Mouse (Mus musculus) hindlimb bud, embryonic 11.5 days (tissue): ENCODE results near the gene Cdkn1c.

ENCODE experiments used
- DNase-seq: peaks from one replicate; pipeline ENCODE4 v3.0.0-alpha.2; 2012; ENCODE audit warnings: low read depth, low spot score; ENCODE audit errors: extremely low spot score

Gene Cdkn1c

DNA sequence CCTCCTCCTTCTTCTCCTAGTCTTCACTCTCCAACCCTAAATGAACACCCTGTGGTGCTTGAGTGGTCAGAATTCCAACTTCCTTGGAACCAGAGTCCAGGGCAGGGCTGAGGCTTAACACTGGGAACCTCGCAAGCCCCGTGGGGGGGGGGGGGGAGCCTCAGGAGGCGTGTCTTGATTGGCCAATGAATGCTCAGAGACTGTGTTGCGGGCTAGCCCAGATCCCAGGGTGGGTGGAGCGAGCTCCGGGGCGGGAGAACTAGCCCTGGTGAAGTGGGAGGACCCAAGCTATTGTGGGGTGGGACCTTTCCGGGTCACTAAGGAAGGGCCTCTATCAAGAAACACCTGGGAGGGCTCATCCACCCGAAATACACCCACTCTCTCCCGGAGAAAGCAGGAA is 14.0 kb upstream of the Cdkn1c start:
- no peak for DNase-seq

DNA sequence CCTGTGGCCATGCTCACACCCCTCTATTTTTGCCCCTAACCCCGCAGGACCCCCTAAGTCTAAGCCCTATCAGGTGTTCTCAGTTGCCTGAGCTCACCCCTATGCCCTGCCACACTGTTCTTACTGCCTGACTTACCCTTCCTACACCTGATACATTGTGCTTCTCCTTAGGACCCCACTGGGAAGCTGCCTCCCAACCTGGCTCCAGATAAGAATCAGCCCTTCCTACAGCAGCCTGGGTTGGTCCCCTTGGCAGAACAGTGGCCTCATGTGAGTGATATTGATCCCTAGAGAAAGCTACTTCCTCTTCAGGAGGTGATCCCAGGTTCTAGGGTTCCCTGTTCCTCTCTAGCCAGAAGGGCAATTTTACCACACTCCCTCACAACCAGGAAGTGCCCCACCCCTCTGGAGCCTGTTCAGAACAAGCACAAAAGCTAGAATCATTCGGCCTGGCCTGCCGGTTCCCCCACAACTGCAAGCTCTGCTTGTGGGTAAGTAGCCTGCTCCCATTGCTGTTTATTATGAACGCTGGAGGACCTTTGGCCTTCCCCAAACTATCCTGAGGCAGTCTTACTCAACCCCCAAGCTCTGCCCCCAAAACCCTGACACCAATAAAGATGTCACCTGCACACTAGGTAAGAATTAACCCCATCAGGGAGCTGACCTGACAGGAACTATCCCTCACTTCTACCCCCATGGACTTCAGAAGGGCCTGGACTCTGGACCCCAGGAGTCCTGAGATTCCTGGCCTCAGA is 12.7 kb upstream of the Cdkn1c start, which contains the start of gene Slc22a18:
Slc22a18 (plus strand) TSS at position 390 of the 755 bp plus-strand sequence.
- no peak for DNase-seq

DNA sequence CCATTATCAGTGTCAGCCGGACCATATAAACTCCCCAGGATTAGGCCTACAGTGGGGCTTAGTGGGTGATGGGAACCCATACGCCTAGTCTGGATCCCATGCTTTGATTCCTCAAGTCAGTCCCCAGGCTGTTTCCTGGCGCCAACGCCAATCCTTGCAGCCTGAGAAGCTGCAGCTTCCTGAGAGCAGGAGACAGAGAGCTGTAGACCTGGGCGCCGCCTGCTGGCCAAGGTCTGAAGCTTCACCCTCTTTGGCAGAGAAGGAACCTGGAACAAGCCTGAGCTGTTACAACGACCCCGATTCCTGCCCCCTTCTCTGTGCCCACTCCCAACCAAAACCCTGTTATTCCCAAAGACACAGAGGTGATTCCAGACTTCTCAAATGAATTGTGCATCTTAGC is 9.1 kb upstream of the Cdkn1c start:
- no peak for DNase-seq

DNA sequence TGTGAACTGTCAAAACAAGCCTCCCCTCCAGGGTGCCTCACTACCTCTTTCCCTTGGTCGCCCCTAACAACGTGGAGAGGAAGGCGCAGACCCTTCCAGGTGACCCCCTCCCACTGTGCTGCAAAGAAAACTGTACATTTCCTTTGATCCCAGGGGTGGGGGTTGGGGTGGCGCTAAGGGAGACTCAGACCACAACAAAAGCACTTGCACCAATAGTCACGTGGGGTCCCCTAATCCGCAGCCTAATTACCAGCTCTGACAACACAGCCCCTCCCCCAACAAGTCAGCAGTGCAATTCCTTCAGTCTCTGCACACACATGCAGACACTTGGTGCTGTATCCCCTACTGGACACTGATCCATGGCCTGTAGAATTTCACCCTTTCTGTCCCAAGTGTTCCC is 6.9 kb upstream of the Cdkn1c start:
- DNase-seq = no peak

DNA sequence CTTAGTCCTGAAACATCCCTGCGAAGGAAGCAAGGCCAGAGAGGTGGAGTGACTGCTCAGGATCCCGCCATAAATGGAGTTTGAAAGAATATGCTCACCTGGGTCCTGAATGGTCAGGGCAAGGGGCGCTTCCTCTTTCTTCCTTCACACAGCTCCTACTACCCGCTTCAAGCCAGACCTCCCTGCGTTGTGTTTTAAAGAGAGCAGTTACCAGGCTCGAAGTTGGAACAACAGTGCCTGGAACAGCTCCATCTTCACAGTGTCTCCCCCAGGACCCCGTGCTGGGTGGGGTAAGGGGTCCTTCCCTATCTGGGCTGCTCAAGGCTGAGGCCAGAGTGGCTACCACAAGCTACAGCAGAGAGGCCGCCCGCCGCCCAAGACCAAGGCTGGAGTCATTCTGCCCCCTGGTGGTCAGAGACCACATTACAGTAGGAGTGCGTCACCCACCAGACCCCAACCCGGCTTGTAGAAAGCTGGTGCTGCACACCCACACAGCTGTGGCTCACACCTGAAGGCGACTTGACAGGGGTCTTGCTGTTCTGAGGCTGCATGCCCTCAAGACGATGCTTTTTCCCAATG is 5.3 kb upstream of the Cdkn1c start:
- DNase-seq = no peak

DNA sequence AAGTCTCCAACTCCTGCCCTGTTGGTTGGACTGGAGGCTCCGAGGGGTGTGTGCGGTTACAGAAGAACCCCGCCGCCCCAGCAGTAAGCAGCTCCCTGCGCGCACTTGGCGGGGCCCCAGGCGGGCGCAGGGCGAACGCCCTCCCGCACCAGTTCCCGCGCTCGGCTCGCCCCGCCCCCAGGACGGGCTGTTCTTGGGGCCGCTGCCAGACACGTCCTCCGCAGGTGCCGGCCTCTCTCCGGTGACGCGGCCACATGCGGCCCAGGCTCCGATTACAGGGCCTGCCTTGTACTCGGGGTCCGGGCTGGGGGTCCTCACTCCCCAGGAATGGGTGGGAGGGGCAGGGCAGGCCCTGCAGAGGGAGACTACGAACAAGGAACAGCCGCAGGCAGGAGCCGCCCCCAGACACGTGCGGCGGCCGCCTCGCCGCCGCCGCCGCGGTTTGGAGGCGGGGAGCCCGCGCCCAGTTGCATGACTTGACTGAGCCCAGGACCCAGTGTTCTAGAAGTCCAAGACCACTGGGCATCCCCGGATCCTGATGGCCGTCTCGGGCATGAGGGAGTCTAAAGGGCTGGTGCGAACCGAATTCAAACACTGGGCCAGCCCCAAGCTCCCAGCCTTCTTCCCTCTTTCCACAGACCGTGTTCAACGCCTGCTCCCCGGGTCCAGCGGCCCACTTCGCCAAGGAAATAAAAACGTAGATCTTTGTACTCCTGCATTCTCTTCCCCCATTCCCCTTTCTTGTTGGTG is 4.1 kb upstream of the Cdkn1c start:
- no peak for DNase-seq

DNA sequence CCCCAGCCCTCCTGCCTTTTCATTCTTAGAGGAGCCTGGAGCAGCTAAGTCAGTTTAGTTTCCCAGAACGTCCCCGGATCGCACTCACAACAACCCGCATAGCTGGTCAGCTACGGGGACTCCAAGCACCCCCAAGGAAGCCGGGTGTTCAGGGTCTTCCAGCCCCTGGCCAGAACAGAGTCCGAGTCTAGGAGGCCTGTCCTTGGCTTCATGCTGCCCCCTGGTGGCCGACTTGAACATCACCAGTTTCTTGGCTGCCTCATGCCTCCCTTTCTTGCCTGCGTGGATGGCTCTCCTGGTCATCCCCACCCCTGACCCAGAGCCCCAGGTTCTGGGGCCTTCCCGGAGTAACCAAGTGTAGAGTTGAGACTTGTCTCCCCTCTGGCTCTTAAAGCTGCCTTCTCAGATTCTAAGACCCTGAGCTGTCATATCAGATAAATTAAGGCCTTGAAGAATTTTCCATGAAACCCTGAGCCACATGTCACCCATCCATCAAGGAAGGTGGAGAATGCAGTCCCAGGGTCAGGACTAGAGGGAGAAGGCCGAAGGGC is 3.1 kb upstream of the Cdkn1c start:
- no peak for DNase-seq

DNA sequence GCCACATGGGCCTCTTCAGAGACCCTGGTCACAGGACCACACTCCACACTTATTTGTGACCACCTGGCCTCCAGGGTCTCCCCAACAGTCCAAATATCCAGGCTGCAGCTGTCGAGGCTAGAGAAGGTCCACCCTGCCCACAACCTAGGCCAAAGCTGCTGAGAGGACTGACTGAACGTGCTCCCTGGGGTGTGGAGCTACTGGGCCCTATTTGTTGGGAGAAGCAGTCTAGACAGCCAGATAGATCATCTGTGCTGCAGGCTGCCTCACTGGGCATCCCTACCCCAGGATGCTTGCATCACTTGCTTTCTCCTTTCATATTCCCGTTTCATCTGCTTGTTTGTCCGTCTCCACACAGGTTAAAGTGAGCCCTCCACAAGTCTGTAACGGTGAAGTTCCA is 1.7 kb upstream of the Cdkn1c start:
- no peak for DNase-seq

DNA sequence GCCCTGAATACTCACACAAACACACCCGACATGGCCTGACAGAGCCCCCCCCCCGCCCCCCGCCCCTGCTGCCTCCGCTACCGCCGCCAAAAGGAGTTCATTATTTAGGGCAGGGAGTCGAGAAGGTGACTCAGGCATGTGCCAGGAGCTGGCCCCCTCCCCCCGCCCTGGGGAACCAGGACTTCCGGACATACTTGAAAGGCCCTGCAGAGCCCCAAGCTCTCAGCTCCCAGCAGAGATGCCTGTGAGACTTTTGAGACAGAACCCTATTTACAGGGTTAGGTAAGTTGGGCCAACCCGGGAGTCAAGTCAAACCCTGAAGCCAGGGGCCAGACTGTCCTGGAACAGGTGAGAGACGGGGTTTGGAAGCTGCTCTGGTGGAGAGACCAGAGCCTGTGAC is 1.1 kb upstream of the Cdkn1c start:
- no peak for DNase-seq

DNA sequence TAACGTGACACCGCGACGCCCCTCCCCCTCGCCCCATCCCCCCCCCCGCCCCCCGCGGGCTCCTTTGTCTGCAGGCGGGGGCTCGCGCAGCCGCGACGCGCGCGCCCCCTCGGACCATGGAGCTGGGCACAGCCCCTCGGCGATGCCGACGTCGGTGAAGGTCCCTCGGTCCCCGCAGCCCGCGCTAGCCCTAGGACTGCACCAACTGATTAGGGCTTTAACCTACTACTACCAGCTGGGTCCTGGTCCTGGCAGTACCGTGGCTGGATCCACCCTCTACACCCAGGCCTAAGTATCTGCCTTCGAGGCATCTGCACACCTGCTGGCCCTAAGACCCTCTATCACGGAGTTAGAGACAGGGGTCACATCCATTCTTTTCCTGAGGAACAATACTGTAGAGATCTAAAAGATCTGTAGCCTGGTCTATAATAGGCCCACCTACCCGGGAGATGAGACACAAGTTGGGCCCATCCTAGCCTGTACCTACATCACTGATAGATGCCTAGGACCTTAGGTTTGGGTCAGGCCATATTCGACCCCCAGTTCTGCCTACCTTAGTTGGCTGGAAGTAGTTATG is 532 bp upstream of the Cdkn1c start:
- no peak for DNase-seq

DNA sequence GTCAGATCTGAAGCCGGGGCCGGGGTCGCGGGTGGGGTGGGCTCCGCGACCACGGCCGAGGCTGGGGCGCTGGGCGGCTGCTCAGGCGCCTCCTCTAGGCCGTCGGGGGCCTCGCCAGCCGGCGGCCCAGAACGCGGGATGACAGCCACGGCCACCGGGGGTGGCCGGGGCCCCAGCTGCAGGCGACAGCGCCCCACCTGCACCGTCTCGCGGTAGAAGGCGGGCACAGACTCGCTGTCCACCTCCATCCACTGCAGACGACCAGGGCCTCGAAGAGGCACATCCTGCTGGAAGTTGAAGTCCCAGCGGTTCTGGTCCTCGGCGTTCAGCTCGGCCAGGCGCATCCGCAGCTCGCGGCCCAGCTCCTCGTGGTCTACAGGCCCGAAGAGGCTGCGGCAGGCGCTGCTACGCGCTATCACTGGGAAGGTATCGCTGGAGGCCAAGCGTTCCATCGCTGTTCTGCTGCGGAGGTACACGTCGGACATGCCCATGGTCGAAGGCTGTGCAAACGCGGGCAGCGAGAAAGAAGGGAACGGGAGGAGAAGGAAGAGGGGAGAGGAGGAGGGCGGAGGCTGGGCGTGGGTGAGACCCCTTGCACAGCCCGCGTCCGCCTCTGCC is 524 bp downstream of the Cdkn1c start:
- DNase-seq = no peak

DNA sequence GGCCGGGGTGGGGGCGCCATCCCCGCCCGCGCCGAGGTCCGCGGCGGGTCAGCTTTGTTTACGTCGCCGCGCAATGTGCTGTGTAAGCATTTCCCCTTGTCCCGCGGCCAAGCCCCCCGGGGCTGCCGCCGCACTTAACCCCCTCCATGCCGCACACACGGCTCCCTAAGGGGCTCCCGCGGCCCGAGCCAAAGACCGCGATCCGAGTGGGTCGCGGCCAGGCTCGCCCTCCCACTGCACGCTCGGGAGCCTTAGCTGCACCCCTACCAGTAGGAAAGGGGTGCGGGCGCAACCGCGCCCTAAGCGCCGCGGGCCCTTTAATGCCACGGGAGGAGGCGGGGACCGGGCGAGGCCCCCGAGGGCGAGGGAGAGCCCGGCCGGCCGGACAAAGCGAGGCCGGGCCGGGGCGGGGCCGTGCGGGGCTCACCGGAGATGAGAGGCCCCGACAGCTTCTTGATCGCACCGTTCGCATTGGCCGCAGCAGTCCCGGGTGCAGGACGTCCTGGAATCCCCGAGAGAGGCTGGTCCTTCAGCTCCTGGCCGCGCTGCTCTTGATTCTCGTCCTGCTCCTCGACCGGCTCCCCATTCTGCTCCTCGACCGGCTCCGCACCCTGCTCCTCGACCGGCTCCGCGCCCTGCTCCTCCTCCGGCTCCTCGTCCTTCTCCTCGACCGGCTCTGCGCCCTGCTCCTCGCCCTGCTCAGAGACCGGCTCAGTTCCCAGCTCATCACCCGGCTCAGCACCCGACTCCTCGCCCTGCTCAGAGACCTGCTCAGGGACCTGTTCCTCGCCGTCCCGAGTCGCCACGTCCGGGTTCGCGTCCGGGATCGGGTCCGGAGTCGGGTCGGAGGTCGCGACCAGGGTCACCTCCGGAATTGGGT is 1.3 kb downstream of the Cdkn1c start:
- no peak for DNase-seq

DNA sequence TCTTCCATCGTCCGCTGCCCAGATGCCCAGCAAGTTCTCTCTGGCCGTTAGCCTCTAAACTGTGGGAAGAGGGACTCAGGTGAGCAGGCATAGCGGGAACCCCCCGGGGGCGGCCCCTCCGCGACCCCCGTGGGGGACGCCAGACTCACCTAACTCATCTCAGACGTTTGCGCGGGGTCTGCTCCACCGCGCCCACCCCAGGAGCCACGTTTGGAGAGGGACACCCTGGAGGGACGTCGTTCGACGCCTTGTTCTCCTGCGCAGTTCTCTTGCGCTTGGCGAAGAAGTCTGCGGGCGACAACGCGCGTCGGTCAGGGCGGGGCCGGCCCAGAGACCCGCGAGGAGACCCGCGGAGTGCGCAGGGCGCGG is 1.9 kb downstream of the Cdkn1c start:
- no peak for DNase-seq

DNA sequence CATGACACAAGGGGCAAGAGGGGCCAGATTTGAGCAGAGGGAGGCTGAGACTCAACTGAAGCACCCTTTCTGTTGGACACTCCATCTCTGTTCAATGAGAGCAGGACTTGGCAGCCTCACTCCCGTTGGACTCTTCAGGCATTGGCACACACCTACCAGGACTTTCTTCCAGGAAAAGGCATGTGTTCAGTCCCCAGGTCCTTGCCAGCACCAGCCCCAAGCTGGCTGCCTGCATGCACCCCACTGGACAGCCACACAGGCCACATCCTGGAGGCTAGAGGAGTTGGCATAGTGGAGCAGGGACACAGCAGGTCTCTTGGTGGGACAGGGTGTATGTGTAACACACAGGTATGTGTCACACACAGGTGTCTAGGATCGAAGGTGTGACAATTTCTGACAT is 13.7 kb downstream of the Cdkn1c start:
- DNase-seq = no peak

DNA sequence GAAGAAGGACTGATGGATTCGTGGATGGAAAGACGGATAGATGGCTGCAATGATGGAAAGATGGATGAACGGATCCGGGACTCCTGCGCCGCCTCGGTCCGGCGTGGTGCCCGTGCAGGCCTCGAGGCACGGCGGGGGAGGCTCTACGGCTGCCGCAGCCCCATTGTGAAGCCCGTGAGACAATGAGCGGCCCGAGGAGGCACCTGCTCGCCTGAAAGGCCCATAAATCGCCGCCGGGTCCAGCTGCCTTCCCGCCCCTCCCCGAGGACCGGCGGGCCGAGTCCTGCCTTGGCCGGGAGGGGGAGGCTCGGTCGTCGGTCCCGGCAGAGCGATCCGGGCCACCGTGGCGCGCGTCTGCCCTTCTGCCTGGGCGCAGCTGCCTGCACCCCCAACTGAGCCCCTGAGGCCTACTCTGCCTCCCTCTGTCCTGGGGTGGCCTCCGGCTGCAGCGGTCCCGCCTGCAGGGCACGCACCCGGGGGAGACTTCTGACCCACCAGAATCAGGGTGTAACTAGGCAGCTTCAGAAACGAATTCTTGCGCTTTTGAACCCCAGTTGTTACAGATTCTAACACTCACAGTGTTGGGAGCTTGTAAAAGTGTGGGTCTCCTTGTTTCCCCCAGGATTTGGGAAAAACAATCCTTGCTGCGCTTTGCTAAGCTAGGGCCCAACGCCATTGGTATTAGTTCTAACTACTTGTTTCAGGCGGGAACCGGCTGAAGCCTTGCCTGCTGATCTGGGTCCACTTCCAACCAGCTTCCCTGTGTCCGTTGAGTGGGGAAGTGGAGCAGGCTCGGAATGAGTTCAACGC is 15.0 kb downstream of the Cdkn1c start:
- DNase-seq = no peak

DNA sequence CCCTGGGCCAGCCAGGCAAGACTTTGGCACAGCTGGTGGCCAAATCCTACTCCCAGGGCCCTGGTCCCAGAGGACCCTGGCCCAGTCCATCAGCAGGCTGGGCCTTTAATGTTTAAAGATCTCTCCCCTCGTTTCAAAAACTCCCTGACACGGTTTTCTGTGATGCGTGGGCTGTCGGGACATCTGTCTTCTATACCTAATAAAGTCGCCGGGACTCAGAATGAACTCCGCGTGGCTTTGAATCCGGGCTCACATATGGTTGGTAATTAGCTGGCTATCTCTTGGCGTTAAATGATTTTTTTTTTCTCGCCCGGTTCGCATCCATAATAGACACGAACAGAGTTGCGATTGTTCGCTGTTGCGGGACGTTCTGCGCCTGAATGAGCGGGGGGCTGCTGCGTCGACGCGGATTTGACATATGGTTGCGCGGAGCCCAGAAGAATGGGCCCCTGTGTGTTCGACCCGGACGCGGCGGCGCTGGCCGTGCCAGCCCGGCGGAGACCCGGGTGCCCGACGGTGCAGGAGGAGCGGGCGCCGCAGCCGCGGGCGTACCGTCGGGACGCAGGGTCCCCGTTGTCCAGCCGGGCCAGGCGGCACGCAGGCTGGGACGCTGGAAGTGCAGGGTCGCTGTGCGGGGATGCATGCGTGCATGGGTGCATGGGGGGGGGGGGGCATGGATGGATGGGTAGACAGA is 15.7 kb downstream of the Cdkn1c start:
- no peak for DNase-seq

DNA sequence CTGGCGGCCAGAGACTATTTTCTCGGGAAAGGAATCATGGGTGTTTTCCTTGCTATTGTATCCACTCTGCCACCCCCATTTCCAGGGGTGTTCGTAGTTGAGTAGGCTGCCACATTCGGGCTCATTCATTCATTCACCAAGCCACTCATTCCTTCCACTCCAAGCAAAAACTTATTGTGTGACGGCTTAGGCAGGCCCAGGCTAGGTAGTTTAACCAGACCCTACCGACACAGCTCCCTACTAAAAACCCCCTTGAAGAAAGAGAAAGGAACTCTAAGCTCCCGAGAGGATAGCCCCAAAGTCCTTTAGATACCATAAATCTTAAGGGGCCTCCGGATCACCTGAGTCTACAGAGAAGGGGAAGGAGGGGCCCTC is 16.3 kb downstream of the Cdkn1c start:
- no peak for DNase-seq

DNA sequence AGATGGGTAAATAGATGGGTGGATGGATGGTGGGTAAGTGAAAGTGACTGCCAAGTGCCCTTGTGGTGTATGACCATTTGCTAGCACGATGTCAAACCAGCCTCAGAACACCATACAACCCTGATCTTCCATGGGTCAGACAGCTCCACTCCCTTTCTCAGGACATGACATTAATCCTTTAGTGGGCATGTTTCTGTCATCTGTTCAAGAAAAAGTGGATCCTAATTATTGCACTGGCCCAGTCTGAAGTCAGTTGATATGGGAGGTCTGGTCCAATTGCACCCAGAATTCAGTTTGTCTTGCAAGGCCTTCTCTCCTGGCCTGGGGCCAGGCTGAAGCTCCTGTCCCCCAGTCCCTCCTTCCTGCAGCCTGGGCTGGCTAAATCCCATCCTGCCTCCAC is 21.9 kb downstream of the Cdkn1c start:
- DNase-seq = no peak
